Mouse (Mus musculus) erythroid progenitor cell, adult 5-6 weeks (primary cell): ENCODE measurements around the gene Cd19. TPM values are rescaled to one million over a fixed set of nuclear protein-coding genes. Genes with fewer than 3 reads are reported as not detected.

ENCODE experiments used
- ATAC-seq: replicated peaks from 2 replicates; pipeline ENCODE4 v1.8.0; 2016; ENCODE audit warnings: moderate number of reproducible peaks, mild to moderate bottlenecking, moderate TSS enrichment, inconsistent platforms; ENCODE audit not compliant: poor library complexity, low FRiP score, severe bottlenecking
- total RNA-seq, 2 experiments: library from RNA; stranded (forward) in 1 of 2; stranded (reverse) in 1 of 2; fragments of 150-400 nt in 1 of 2; fragments of 186-747, 209-891 nt in 1 of 2; gene quantifications; 2 replicates each; pipeline versions ENCODE4 v1.2.3 to v1.2.4; 2015 to 2017; ENCODE audit warnings: low replicate concordance in 2 of 2

Gene Cd19
- total RNA-seq (2015; ENCODE audit: low replicate concordance): 18.4 and 35.2 TPM in 2 replicates
- total RNA-seq (2017; ENCODE audit: low replicate concordance): 11.2 and 18.8 TPM in 2 replicates

DNA sequence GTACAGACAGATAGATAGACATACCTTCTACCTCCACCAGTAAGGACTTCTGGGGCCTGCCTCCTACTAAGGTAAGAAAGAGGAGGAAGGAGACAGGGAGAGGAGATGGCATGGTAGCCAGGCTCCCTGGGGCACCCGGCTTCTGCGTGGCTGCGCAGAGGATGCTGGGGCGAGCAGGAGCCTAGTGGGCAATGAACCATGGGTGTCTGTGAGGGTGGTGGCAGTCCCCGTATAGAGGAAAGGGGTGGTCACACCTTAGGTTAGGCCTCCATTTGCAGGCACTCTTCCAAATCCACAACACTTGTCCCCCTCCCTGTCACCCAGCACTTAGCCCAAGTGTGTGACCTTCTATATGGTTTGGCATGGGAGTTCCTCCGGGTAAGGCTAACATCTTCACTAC is at the start of gene Cd19:
Cd19 (minus strand) TSS at position 165 of the 400 bp plus-strand sequence.
- ATAC-seq: no peak

DNA sequence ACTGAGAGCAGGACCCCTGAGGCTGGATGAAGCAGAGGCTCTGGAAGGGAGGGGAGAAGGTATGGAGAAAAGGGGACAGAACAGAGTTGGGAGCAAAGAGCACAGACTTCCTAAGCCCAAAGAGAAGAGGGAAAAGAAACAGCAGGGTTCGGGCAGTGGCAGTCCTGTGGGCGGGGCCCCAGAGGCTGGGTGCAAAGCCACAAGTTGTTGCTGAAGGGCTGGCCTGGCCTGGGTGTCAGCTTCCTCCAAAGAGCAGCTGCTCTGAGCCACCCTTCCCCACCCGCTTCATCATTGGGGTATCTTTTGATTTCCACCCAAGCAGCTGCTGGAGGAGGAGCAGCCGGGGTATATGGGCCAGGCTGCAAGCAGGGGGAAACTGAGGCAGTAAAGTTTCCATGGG is 49.4 kb upstream of the Cd19 start:
- ATAC-seq: no peak

- ATAC-seq: no peak
Measured at GRCm38 (mm10) chr7:126463547-126463946, 48.9 kb upstream of the Cd19 start.

- no peak for ATAC-seq
Measured at GRCm38 (mm10) chr7:126463004-126463403, 48.3 kb upstream of the Cd19 start, which contains the start of gene Atp2a1. TSS of gene Atp2a1 (minus strand) at chr7:126463108.

- no peak for ATAC-seq
Measured at GRCm38 (mm10) chr7:126461626-126462025, 46.9 kb upstream of the Cd19 start.

DNA sequence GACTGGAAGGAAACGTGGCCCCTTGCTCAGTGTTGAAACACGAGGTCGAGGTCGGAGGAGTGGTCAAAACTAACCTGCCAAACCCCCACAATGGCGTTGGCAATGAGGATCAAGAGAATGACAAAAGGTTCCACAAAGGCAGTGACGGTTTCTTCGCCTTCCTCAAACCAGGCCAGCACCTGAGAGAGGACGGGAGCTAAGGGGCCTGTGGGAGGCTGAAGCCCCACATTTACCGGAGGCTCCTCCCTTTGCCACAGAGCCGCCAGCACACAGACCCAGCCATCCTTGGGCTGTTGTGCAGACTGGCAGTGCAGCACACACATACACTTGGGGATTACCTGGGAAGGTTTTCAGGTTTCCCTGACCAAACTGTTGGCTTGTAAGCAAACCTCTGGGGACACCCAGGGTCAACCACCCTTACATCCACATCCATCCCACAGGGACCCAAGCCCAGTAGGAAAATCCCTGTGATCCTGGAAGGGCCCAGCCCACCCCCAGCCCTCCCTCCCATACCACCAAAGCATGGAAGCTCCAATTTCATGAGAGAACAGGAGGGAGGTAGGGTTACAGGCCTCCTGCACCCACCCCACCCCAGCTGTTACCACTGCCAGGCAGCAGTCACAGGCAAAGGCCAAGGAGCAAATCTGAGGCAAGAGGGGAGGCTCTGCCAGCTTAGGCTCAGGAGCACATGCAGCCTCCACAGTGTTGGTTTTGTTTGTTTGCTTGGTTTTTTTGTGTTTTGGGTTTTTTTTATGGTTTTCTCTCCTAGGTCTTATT is 46.1 kb upstream of the Cd19 start:
- no peak for ATAC-seq

GRCm38 (mm10) chr7:126458844-126459618 is 44.3 kb upstream of the Cd19 start:
- no peak for ATAC-seq

GRCm38 (mm10) chr7:126458225-126458624 is 43.5 kb upstream of the Cd19 start:
- ATAC-seq: no peak

DNA sequence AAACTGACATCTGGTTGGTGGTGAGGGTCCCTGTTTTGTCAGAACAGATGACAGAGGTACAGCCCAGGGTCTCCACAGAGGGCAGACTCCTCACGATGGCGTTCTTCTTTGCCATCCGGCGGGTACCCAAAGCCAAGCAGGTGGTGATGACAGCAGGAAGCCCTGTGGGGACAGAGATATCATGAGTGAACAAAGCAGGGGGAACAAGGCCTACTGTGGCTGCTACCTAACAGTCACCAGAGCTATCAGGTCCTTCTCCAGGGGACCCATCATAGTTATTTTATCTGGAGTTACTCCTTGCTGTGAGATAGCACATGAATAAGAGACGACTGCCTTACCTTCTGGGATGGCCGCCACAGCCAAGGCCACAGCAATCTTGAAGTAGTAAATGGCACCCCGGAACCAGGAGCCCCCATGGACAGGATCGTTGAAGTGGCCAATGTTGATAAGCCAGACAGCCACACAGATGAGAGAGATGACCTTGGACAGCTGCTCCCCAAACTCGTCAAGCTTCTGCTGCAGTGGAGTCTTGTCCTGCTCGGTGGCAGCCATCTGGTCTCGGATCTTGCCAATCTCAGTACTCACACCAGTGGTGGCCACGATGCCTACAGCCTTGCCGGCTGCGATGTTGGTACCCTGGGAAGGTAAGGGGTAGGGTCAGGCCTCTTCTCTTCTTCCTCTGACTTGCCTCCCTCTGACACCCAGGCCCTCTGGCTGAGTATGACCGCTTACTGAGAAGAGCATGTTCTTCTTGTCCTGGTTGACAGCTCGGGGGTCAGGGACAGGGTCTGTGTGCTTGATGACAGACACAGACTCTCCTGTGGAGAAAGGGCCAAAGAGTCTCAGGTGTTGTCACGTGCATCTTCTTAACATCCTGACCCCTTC is 41.9 kb upstream of the Cd19 start:
- ATAC-seq: no peak

DNA sequence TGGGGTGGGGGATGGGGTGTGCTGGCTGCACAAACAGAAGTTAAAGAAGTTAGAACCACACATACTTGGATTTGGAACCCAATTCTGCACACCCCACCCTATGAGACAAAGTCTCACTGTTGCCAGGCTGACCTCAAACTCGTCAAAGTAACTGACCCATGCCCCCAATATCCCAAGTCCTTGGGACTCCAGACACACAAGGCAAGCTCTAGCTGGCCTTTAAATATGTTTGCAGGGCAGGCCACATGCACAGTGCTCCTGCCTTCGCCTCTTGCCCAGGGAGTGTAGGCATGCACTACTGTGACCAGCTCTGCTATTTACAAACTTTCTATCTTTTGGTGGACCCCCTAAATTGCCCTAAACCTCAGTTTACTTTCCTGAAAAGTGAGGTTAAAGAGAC is 40.6 kb upstream of the Cd19 start:
- ATAC-seq: no peak

- no peak for ATAC-seq
Measured at GRCm38 (mm10) chr7:126453861-126454260, 39.2 kb upstream of the Cd19 start.

- ATAC-seq: no peak
Measured at GRCm38 (mm10) chr7:126452244-126452643, 37.6 kb upstream of the Cd19 start.

- no peak for ATAC-seq
Measured at GRCm38 (mm10) chr7:126450641-126451040, 36.0 kb upstream of the Cd19 start.

DNA sequence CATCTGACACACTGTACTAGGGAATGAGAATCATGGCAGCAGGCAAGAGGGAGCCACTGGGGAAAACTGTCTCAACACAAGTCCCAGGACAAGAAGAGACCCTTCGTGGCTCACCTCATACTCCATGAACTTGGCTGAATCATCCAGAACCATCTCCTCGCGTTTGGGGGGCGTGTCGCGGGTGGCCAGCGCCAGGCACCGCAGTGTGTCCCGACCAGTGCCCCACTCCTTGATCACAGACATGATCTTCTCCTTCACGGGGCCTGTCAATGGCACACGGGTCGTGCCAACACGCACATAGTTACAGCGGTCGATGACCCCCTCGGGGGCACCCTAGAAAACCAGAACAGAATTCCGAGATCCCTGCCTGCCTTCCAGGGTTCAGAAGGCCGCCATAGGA is 35.3 kb upstream of the Cd19 start:
- no peak for ATAC-seq

GRCm38 (mm10) chr7:126448481-126448880 is 33.8 kb upstream of the Cd19 start:
- ATAC-seq: no peak

DNA sequence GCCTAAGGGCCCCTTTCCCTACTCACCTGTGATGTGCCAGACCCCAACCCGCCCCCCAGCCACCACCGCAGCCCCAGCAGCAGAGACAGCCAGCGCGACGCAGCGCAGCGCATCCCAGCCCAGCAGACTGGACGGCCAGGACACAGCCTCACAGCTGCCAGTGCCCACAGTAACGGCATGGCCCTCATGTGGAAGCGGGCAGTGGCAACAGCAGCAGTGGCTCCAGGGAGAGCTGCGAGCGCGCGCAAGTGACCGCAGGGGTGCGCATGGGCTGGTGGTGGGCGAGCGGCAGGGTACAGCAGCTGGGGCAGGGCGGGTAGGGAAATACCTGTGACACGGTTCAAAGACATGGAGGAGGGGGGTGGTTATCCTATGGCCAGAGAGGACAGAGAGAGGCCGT is 31.5 kb upstream of the Cd19 start:
- no peak for ATAC-seq

GRCm38 (mm10) chr7:126445104-126445815 is 30.6 kb upstream of the Cd19 start:
- no peak for ATAC-seq

DNA sequence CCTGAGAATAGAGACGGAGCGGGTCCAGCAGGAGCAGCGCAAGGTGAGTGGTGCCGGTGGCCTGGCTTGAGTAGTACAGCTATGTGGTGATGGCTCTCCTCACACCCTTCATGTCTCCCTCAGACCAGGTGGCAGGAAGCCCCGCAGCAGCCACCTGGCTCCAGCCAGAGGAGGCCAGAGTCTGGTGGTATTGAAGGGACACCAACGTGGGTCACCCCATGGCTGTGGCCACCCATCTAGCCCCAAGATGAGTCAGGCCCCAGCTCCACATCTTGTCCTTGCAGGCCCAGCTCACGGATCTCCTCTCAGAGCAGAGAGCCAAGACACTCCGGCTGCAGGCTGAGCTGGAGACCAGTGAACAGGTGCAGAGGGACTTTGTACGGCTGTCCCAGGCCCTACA is 29.8 kb upstream of the Cd19 start:
- no peak for ATAC-seq

DNA sequence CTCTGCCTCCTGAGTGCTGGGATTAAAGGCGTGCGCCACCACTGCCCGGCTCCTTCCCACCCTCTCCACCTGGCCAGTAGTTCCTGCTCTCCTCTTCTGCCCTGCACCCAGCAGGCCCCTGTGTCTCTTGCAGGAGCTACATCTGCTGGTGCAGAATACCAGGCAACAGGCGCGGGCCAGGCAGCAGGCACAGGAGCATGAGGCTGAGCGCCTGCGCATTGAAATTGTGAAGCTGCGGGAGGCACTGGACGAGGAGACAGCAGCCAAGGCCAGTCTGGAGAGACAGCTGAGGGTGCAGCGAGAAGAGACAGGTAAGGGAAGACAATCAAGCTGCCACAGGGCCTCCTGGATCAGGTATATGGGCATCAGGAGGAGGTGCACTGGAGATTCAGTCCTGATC is 29.3 kb upstream of the Cd19 start:
- no peak for ATAC-seq
